Mouse (Mus musculus): Measurements from ENCODE around the gene Sec24d. TPM values are rescaled to one million over a fixed set of nuclear protein-coding genes. Genes with fewer than 3 reads are reported as not detected.
A peak's percentile ranks its signal among the peaks of the same experiment; 100 is the strongest.
"Not testable (repeated sequence)": the region's sequence is repeated elsewhere in the genome, so short reads cannot be mapped to it uniquely, and the experiment has no call there.

Gene Sec24d
- polyA plus RNA-seq, 1 experiment from 2014 or later, result 18.8 TPM

GRCm38 (mm10) chr3:123348080-123348802, 81.0 kb downstream of the Sec24d start:
- no peak overlapping the region for H3K9ac ChIP-seq
- H3K36me3 ChIP-seq, result peaks cover 25% of the 10 kb centered on the region
- no peak overlapping the region for H3K4me3 ChIP-seq
- no peaks in the 10 kb centered on the region for H3K9me3 ChIP-seq (replicated peaks)
- no peak for ATAC-seq
- H3K27me3 ChIP-seq (replicated peaks), result no peaks in the 10 kb centered on the region
- H3K4me1 ChIP-seq, result no peaks in the 10 kb centered on the region
- WGBS (ENCODE audit: insufficient replicate concordance), result 75% methylated on average over 12 of the region's 12 CpGs
- no peak overlapping the region for H3K4me2 ChIP-seq
- no peak overlapping the region for H3K27ac ChIP-seq

GRCm38 (mm10) chr3:123350602-123351001, 83.3 kb downstream of the Sec24d start:
- no peaks in the 10 kb centered on the region for H3K4me1 ChIP-seq
- H3K27me3 ChIP-seq (replicated peaks), result no peaks in the 10 kb centered on the region
- ATAC-seq, result no peak
- no peak overlapping the region for H3K27ac ChIP-seq
- no peak overlapping the region for H3K4me2 ChIP-seq
- H3K9me3 ChIP-seq (replicated peaks), result no peaks in the 10 kb centered on the region
- 63% methylated on average over 8 of the region's 8 CpGs for WGBS (ENCODE audit: insufficient replicate concordance)
- H3K4me3 ChIP-seq, result no peak overlapping the region
- H3K9ac ChIP-seq, result no peak overlapping the region
- H3K36me3 ChIP-seq, result peaks cover 37% of the 10 kb centered on the region

GRCm38 (mm10) chr3:123351519-123351918, 84.3 kb downstream of the Sec24d start:
- H3K27ac ChIP-seq, result no peak overlapping the region
- peaks cover 30% of the 10 kb centered on the region for H3K36me3 ChIP-seq
- ATAC-seq, result no peak
- H3K4me2 ChIP-seq, result no peak overlapping the region
- no peaks in the 10 kb centered on the region for H3K9me3 ChIP-seq (replicated peaks)
- H3K27me3 ChIP-seq (replicated peaks), result no peaks in the 10 kb centered on the region
- H3K9ac ChIP-seq, result no peak overlapping the region
- H3K4me1 ChIP-seq, result no peaks in the 10 kb centered on the region
- H3K4me3 ChIP-seq, result no peak overlapping the region
- WGBS (ENCODE audit: insufficient replicate concordance), result 38% methylated on average over 2 of the region's 2 CpGs

GRCm38 (mm10) chr3:123353183-123353582, 85.9 kb downstream of the Sec24d start:
- WGBS (ENCODE audit: insufficient replicate concordance), result 62% methylated on average over 6 of the region's 6 CpGs
- no peaks in the 10 kb centered on the region for H3K9me3 ChIP-seq (replicated peaks)
- no peak overlapping the region for H3K4me3 ChIP-seq
- H3K27ac ChIP-seq, result no peak overlapping the region
- no peaks in the 10 kb centered on the region for H3K4me1 ChIP-seq
- no peaks in the 10 kb centered on the region for H3K27me3 ChIP-seq (replicated peaks)
- no peak overlapping the region for H3K4me2 ChIP-seq
- ATAC-seq, result no peak
- H3K9ac ChIP-seq, result no peak overlapping the region
- H3K36me3 ChIP-seq, result peaks cover 36% of the 10 kb centered on the region

- ATAC-seq, result no peak
- no peaks in the 10 kb centered on the region for H3K4me1 ChIP-seq
- H3K4me3 ChIP-seq, result no peak overlapping the region
- no peak overlapping the region for H3K27ac ChIP-seq
- H3K9ac ChIP-seq, result no peak overlapping the region
- WGBS (ENCODE audit: insufficient replicate concordance), result 81% methylated on average over 12 of the region's 12 CpGs
- no peaks in the 10 kb centered on the region for H3K27me3 ChIP-seq (replicated peaks)
- no peaks in the 10 kb centered on the region for H3K9me3 ChIP-seq (replicated peaks)
- H3K36me3 ChIP-seq, result peaks cover 38% of the 10 kb centered on the region
- no peak overlapping the region for H3K4me2 ChIP-seq
These were observed 86.4 kb downstream of the Sec24d start for GRCm38 (mm10) chr3:123353661-123354060.

- Histone ChIP-seq H3K4me3 (no peak overlapping the region), H3K27me3 (replicated peaks) (no peaks in the 10 kb centered on the region), H3K9ac (no peak overlapping the region), H3K4me1 (no peaks in the 10 kb centered on the region), H3K4me2 (no peak overlapping the region), H3K27ac (no peak overlapping the region), H3K9me3 (replicated peaks) (no peaks in the 10 kb centered on the region), H3K36me3 (peaks cover 45% of the 10 kb centered on the region)
- 72% methylated on average over 9 of the region's 9 CpGs for WGBS (ENCODE audit: insufficient replicate concordance)
- ATAC-seq, result no peak
These were observed 87.1 kb downstream of the Sec24d start for GRCm38 (mm10) chr3:123354388-123354787.

GRCm38 (mm10) chr3:123356377-123356991, 89.2 kb downstream of the Sec24d start:
- no peaks in the 10 kb centered on the region for H3K9me3 ChIP-seq (replicated peaks)
- no peaks in the 10 kb centered on the region for H3K27me3 ChIP-seq (replicated peaks)
- H3K9ac ChIP-seq, result no peak overlapping the region
- no peak overlapping the region for H3K4me2 ChIP-seq
- peaks cover 47% of the 10 kb centered on the region for H3K36me3 ChIP-seq
- H3K4me3 ChIP-seq, result no peak overlapping the region
- no peak overlapping the region for H3K27ac ChIP-seq
- 51% methylated on average over 4 of the region's 4 CpGs for WGBS (ENCODE audit: insufficient replicate concordance)
- no peaks in the 10 kb centered on the region for H3K4me1 ChIP-seq
- no peak for ATAC-seq

GRCm38 (mm10) chr3:123366820-123367219, 99.6 kb downstream of the Sec24d start:
- peaks cover 77% of the 10 kb centered on the region for H3K36me3 ChIP-seq
- H3K27ac ChIP-seq; H3K4me3 ChIP-seq; H3K9me3 ChIP-seq (replicated peaks); H3K27me3 ChIP-seq (replicated peaks); H3K9ac ChIP-seq; H3K4me1 ChIP-seq; H3K4me2 ChIP-seq; ATAC-seq: not testable (repeated sequence)
- 71% methylated on average over 2 of the region's 2 CpGs for whole genome bisulfite sequencing (ENCODE audit: insufficient replicate concordance)

- H3K4me1 ChIP-seq, result no peaks in the 10 kb centered on the region
- H3K27me3 ChIP-seq (replicated peaks), result no peaks in the 10 kb centered on the region
- 84% methylated on average over 12 of the region's 12 CpGs for WGBS (ENCODE audit: insufficient replicate concordance)
- peaks cover 65% of the 10 kb centered on the region for H3K36me3 ChIP-seq
- H3K9me3 ChIP-seq (replicated peaks), result no peaks in the 10 kb centered on the region
- ATAC-seq, result 0 out of 2 replicates have a peak, but pooled peaks have one; percentile 27
- H3K4me3 ChIP-seq, result no peak overlapping the region
- no peak overlapping the region for H3K9ac ChIP-seq
- no peak overlapping the region for H3K4me2 ChIP-seq
- no peak overlapping the region for H3K27ac ChIP-seq
These were observed 101.9 kb downstream of the Sec24d start for GRCm38 (mm10) chr3:123369161-123369560.

- peaks cover 68% of the 10 kb centered on the region for H3K36me3 ChIP-seq
- no peaks in the 10 kb centered on the region for H3K4me1 ChIP-seq
- no peaks in the 10 kb centered on the region for H3K27me3 ChIP-seq (replicated peaks)
- no peak overlapping the region for H3K4me3 ChIP-seq
- H3K4me2 ChIP-seq, result no peak overlapping the region
- 85% methylated on average over 5 of the region's 5 CpGs for WGBS (ENCODE audit: insufficient replicate concordance)
- no peaks in the 10 kb centered on the region for H3K9me3 ChIP-seq (replicated peaks)
- H3K27ac ChIP-seq, result no peak overlapping the region
- no peak overlapping the region for H3K9ac ChIP-seq
- ATAC-seq, result no peak
These were observed 103.7 kb downstream of the Sec24d start for GRCm38 (mm10) chr3:123370927-123371326.

- H3K4me3 ChIP-seq, result no peak overlapping the region
- no peak overlapping the region for H3K27ac ChIP-seq
- H3K36me3 ChIP-seq, result peaks cover 70% of the 10 kb centered on the region
- H3K9me3 ChIP-seq (replicated peaks), result no peaks in the 10 kb centered on the region
- H3K27me3 ChIP-seq (replicated peaks), result no peaks in the 10 kb centered on the region
- no peak overlapping the region for H3K9ac ChIP-seq
- WGBS (ENCODE audit: insufficient replicate concordance), result 46% methylated on average over 11 of the region's 11 CpGs
- peak; percentile 51; the same call in 1 of the 2 replicates for ATAC-seq
- no peaks in the 10 kb centered on the region for H3K4me1 ChIP-seq
- no peak overlapping the region for H3K4me2 ChIP-seq
These were observed 104.7 kb downstream of the Sec24d start for GRCm38 (mm10) chr3:123371766-123372535.

- Histone ChIP-seq H3K4me2 (no peak overlapping the region), H3K36me3 (peaks cover 71% of the 10 kb centered on the region), H3K9ac (no peak overlapping the region), H3K27ac (no peak overlapping the region), H3K27me3 (replicated peaks) (no peaks in the 10 kb centered on the region), H3K4me3 (no peak overlapping the region), H3K4me1 (no peaks in the 10 kb centered on the region), H3K9me3 (replicated peaks) (no peaks in the 10 kb centered on the region)
- WGBS (ENCODE audit: insufficient replicate concordance), result 69% methylated on average over 3 of the region's 3 CpGs
- no peak for ATAC-seq
These were observed 109.3 kb downstream of the Sec24d start for GRCm38 (mm10) chr3:123376562-123376961.
